Mouse (Mus musculus): ENCODE measurements around the gene Olfr1358.
"Not testable (repeated sequence)": the region's sequence is repeated elsewhere in the genome, so short reads cannot be mapped to it uniquely, and the experiment has no call there.

DNA sequence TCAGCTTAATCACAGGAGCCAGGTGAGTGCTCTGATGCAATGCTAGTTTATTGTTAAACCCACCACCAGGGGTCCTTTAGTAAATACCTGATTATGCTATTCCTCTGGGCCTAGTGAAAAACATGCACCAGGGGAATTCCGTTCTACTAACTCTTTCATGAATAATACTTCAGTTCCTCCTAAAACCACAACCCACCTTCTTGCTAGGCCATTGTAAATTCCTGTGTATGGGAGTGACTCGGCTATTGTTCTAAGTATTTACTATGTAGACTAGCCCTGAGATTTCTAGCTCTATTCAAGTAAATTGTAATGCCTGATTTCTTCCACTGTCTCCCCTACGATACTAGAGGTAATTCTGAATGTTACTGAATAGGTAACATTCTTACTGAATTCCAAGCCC, 7.8 kb downstream of the Olfr1358 start:
- TF ChIP-seq EP300, CTCF (IDR thresholded peaks at IDR 0.05; ENCODE audit: low read depth): not testable (repeated sequence)
